Mouse (Mus musculus): ENCODE data around the gene Med18.

GRCm38 (mm10) chr4:132491748-132492147, 28.0 kb upstream of the Med18 start:
- TF ChIP-seq GATA1 (IDR thresholded peaks at IDR 0.05; ENCODE audit: low read length) (no peak), TAL1 (IDR thresholded peaks at IDR 0.05; ENCODE audit: low read length) (no peak)
